Mouse (Mus musculus) heart, embryonic 14.5 days (tissue): ENCODE measurements around the gene AI182371. TPM values are rescaled to one million over a fixed set of nuclear protein-coding genes. Genes with fewer than 3 reads are reported as not detected.

Experiments
- ATAC-seq: fragments of 200-750 bp; cut with Nextera tagmentation; 2 replicates; pipeline ENCODE4 v1.8.0; 2017; ENCODE audit warnings: low read depth, moderate TSS enrichment; ENCODE audit not compliant: insufficient number of reproducible peaks, insufficient read depth, low FRiP score
- H3K27ac ChIP-seq, 2 experiments: fragments of 200-500 bp in 1 of 2; fragments of 300-500 bp in 1 of 2; sonication (generic) in 1 of 2; replicated peaks in 1 of 2; 2 replicates each; pipeline ENCODE4 v1.5.1; 2012 to 2014; ENCODE audit warnings: low read depth in 2 of 2, low read length in 2 of 2, control low read depth in 1 of 2, mild to moderate bottlenecking in 1 of 2, mixed read lengths in 1 of 2; ENCODE audit not compliant: control insufficient read depth in 1 of 2, insufficient read depth in 1 of 2
- H3K27me3 ChIP-seq: fragments of 300-500 bp; sonication (generic); 2 replicates; pipeline ENCODE4 v1.6.1; 2014; ENCODE audit warnings: mild to moderate bottlenecking, low read length, control low read depth; ENCODE audit not compliant: control insufficient read depth, insufficient read depth
- H3K36me3 ChIP-seq: fragments of 300-500 bp; sonication (generic); 2 replicates; pipeline ENCODE4 v1.6.1; 2014; ENCODE audit warnings: mild to moderate bottlenecking, control low read depth, low read length, mixed read lengths; ENCODE audit not compliant: control insufficient read depth, insufficient read depth
- H3K4me1 ChIP-seq, 2 experiments: fragments of 200-500 bp in 1 of 2; fragments of 300-500 bp in 1 of 2; sonication (generic) in 1 of 2; 2 replicates each; pipeline ENCODE4 v1.6.1; 2012 to 2014; ENCODE audit warnings: low read length in 2 of 2, control low read depth in 1 of 2, mixed read lengths in 1 of 2; ENCODE audit not compliant: control insufficient read depth in 2 of 2, insufficient read depth in 2 of 2
- H3K4me2 ChIP-seq: fragments of 300-500 bp; sonication (generic); 2 replicates; pipeline ENCODE4 v1.6.1; 2014; ENCODE audit warnings: mild to moderate bottlenecking, low read length
- H3K4me3 ChIP-seq, 2 experiments: fragments of 200-500 bp in 1 of 2; fragments of 300-500 bp in 1 of 2; sonication (generic) in 1 of 2; 2 replicates each; pipeline ENCODE4 v1.5.1; 2012 to 2014; ENCODE audit warnings: low read length in 2 of 2, mild to moderate bottlenecking in 2 of 2, control low read depth in 1 of 2, low read depth in 1 of 2, moderate library complexity in 1 of 2; ENCODE audit not compliant: control insufficient read depth in 1 of 2, insufficient read depth in 1 of 2
- H3K9ac ChIP-seq: fragments of 300-500 bp; sonication (generic); 2 replicates; pipeline ENCODE4 v1.6.1; 2014; ENCODE audit warnings: mild to moderate bottlenecking, low read length
- H3K9me3 ChIP-seq: fragments of 300-500 bp; sonication (generic); 2 replicates; pipeline ENCODE4 v1.6.1; 2016; ENCODE audit warnings: low read length, control low read depth; ENCODE audit not compliant: control insufficient read depth
- WGBS: fragments of 180-500 bp; shearing (Covaris S2); extraction: QIAGEN DNeasy Blood & Tissue Kit; methylation state at CpG from one replicate; pipeline ENCODE4 v1.1.7; 2014; 5-methylcytosine and 5-hydroxymethylcytosine counted together
- polyA plus RNA-seq: library from polyadenylated mRNA; unstranded; fragments of >200 nt; fragmentation: Nextera tagmentation; extraction: Ambion mirVana; gene quantifications from 2 replicates; pipeline ENCODE4 v1.2.1, GENCODE M21; 2014

AI182371 gene
- polyA plus RNA-seq = 0.16 and 0.27 TPM in 2 replicates

DNA sequence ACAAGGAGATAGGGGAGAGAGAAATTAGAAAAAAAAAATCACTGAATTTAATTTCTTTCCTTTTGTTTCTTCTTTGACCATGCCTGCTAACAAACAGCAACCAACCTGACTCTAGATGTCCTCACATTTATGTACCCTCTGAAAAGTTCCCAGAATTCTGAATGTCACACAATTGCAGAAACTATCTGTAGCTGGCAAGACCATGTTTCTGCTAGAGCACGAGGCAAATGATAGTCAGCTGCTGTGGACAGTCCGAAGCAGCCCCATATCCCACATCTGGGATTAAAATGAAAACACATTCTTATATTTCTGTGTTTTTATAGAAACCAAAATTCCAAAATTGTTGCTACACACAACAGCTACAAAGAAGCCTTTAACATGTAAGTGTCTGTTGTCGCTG lies at the start of gene AI182371:
Gene AI182371, minus strand, starts transcription at position 101 of the 400 bp plus-strand sequence.
- peaks cover 4 to 6% of the 10 kb centered on the region in 2 experiments for H3K4me1 ChIP-seq
- H3K27me3 ChIP-seq = no peaks in the 10 kb centered on the region
- 94% methylated on average over 3 of the region's 3 CpGs for WGBS
- no peaks in the 10 kb centered on the region for H3K9me3 ChIP-seq
- no peak within 1 kb of the TSS for H3K27ac ChIP-seq
- H3K9ac ChIP-seq = no peak within 1 kb of the TSS
- no peak for ATAC-seq
- no peak within 1 kb of the TSS for H3K4me3 ChIP-seq
- H3K36me3 ChIP-seq = no peaks in the 10 kb centered on the region
- no peak within 1 kb of the TSS for H3K4me2 ChIP-seq

DNA sequence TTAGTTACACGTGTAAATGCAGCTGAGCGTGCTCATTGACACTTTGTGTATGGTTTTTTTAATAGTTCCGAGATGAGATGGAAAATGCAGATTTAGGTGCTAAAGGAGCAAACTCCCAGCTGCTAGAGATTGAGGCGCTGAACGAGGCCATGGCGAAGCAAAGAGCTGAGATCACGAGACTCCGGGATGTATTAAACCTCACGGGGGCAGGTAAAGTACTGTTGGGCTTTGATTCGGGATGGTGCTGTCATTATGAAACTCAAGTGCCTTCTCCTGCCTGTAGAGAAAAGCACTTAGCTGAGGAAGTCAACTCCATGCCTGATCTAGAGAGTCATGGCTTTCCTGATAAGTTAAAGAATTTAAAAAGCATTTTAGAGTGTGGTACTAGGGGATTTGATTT lies 47.5 kb upstream of the AI182371 start:
- 88% methylated on average over 10 of the region's 10 CpGs for WGBS
- no peaks in the 10 kb centered on the region for H3K9me3 ChIP-seq
- H3K27ac ChIP-seq = no peak overlapping the region
- H3K4me3 ChIP-seq = no peak overlapping the region
- H3K27me3 ChIP-seq = no peaks in the 10 kb centered on the region
- no peak overlapping the region for H3K4me2 ChIP-seq
- H3K36me3 ChIP-seq = peaks cover 100% of the 10 kb centered on the region
- no peak overlapping the region for H3K9ac ChIP-seq
- no peak for ATAC-seq
- peaks cover 5 to 11% of the 10 kb centered on the region in 2 experiments for H3K4me1 ChIP-seq

DNA sequence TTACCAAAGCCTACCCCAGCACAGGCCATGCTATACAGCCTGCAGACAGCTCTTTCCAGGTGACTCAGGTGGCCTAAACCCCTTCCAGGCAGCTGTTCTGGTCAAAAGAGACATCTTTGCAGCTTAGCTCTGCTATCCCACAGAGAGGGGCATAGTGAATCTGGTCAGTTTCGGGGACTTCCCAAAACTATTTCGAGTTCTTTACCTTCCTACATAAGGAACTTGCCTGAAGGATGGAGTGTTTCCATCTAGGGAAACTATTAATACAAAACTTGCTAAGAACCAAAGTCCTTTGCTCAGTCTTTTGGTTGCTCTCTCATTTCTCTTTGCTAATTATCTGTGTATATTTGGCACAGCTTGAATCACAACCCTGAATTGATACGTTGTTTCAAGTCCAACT lies 40.3 kb upstream of the AI182371 start:
- 94% methylated on average over 3 of the region's 3 CpGs for WGBS
- peaks cover 96% of the 10 kb centered on the region for H3K36me3 ChIP-seq

DNA sequence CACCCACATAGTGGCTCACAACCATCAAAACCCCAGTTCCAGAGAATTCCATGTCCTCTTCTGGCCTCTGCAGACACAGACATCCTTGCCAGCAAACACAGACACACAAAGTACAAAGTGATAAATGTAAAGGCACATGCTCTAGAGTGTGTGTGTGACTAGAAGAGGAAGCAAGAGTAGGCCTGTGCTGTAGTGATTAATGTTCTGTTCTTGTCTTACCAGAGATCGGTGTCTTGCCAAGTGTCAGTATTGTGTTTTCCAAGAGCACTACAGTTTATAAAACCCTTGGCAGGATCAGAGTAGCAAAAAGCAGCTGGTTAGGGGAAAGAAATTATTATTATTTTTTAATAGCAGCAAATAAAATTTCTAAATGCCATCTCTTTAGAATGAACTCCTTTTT lies 37.2 kb upstream of the AI182371 start:
- 92% methylated on average over 1 of the region's 1 CpGs for WGBS
- H3K36me3 ChIP-seq = peaks cover 96% of the 10 kb centered on the region

More for the DNA sequence above, 40.3 kb upstream of the AI182371 start:
- no peak for ATAC-seq
- Histone ChIP-seq H3K9ac (no peak overlapping the region), H3K27me3 (no peaks in the 10 kb centered on the region), H3K4me2 (no peak overlapping the region), H3K4me3 (no peak overlapping the region), H3K27ac (no peak overlapping the region), H3K4me1 (peaks cover 2 to 3% of the 10 kb centered on the region in 2 experiments; a peak in 1 of 4 replicates), H3K9me3 (no peaks in the 10 kb centered on the region)

DNA sequence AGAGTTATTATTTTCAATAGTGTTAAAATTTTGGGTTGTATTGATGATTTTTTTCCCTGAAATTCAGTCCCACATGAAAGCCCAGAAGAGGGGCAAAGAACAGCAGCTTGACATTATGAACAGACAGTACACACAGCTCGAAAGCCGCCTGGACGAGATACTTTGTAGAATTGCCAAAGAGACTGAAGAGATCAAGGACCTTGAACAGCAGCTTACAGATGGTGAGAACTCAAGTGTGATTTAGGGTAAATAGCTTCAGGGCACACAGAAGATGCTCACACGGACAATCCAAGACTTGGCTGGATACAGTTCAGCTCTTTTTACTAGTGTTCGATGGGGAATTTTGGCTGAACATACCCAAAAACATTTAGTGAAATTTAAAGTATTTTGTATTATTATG lies 32.5 kb upstream of the AI182371 start:
- 89% methylated on average over 5 of the region's 5 CpGs for WGBS
- Histone ChIP-seq H3K4me1 (peaks cover 0 to 16% of the 10 kb centered on the region in 2 experiments; a peak in 3 of 4 replicates), H3K4me3 (no peak overlapping the region), H3K4me2 (no peak overlapping the region), H3K27ac (no peak overlapping the region), H3K36me3 (peaks cover 55% of the 10 kb centered on the region), H3K27me3 (no peaks in the 10 kb centered on the region), H3K9ac (no peak overlapping the region), H3K9me3 (no peaks in the 10 kb centered on the region)
- ATAC-seq = no peak

More for the DNA sequence above, 37.2 kb upstream of the AI182371 start:
- Histone ChIP-seq H3K27me3 (no peaks in the 10 kb centered on the region), H3K27ac (no peak overlapping the region), H3K9me3 (no peaks in the 10 kb centered on the region), H3K4me3 (no peak overlapping the region), H3K9ac (no peak overlapping the region), H3K4me1 (peaks cover 0 to 1% of the 10 kb centered on the region in 2 experiments; a peak in 1 of 4 replicates), H3K4me2 (no peak overlapping the region)
- no peak for ATAC-seq

DNA sequence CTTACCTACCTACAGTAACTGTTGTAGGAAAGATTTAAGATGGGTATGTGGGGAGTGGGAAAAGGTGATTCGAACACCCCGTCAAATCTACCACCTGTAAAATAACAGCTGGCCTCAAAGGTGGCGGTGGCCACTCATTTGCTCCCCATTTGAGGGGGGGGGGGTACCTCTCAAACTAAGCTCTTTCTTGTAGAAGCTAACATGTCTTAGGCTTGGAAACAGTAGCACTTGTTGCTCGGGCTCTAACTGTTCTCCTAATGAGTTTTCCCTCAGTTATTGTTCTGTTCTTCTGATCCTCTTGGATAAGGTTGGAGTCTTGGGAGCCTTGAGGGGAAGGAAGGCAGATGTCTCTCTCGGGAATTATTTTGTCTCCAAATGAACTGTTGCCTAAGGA lies 31.3 kb upstream of the AI182371 start:
- peaks cover 0 to 19% of the 10 kb centered on the region in 2 experiments; a peak in 3 of 4 replicates for H3K4me1 ChIP-seq
- H3K9me3 ChIP-seq = no peaks in the 10 kb centered on the region
- peak overlapping the region; percentile 86 to 91 for H3K27ac ChIP-seq
- 8% methylated on average over 5 of the region's 5 CpGs for WGBS
- peak overlapping the region; percentile 67 for H3K9ac ChIP-seq
- H3K36me3 ChIP-seq = peaks cover 46% of the 10 kb centered on the region
- peak overlapping the region; percentile 53 to 63 for H3K4me3 ChIP-seq
- H3K4me2 ChIP-seq = peak overlapping the region; percentile 88
- ATAC-seq = no peak; the same call in 1 of the 2 replicates
- H3K27me3 ChIP-seq = no peaks in the 10 kb centered on the region

DNA sequence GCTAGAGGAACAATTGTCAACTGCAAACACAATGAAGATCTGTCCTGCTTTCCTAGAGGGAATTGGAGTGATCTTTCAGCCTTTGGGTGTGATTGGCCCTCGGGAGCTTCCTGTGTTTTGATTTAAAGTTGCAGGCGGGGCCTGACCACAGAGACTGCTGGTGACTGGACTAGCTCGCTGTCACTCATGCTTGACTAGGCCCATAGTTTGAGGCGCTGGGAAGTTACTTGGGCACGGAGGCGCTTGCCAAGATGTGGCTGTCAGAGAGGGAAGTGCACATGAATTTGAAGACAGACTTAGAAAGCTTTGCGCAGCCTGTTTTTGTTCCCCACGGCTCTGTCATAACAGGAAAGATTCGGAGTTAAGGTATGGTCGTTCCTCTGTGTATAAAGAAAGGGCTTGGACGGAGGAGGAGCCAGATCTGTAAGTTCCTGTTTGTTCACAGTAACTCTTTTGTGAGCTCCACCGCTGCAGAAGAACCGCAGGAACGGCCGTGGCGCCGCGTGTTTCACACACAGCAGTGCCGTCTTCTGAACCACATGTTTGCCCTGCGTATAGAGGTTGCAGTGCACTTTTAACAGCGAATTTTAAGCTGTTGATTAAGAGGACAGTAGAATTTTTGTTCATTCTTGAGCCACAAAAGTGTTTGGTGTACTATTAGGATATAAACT lies 30.8 kb upstream of the AI182371 start:
- Histone ChIP-seq H3K4me3 (peak overlapping the region; percentile 53 to 63), H3K27ac (peak overlapping the region; percentile 86 to 91), H3K4me1 (peaks cover 0 to 19% of the 10 kb centered on the region in 2 experiments; a peak in 3 of 4 replicates), H3K4me2 (peak overlapping the region; percentile 88), H3K9me3 (no peaks in the 10 kb centered on the region), H3K9ac (peak overlapping the region; percentile 67), H3K36me3 (peaks cover 46% of the 10 kb centered on the region), H3K27me3 (no peaks in the 10 kb centered on the region)
- WGBS = under 1% methylated on average over 21 of the region's 21 CpGs
- peak; percentile 96 for ATAC-seq
